16 mouse cellular contexts compared by ENCODE assay signal in the genomic region with DNA sequence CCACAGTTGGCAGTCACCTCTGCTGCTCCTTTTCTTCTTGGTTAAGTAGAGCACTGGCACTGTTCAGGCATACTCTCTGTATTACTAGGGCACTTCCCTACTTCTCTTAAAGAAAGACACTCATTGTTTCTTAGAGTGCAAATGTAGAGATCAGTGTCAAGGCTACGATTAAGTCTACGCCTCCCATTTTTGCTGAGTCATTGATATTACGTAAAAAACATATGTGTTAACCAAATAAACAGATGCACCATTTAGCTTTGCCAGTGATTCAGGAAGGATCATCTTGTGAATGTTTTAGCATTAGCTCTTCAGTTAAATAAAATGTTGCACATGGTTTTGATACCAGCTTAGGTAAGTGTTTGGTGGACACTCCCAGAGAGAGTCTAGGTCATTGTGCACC.
"Had no signal": no experiment of that assay in that cellular context is flagged by ENCODE, and none has a peak within 500 bp of the region (broad histone marks: within the 10 kb centered on the region; RNA-seq: fewer than 3 reads in every experiment).

No protein-coding gene starts in this region.

- H3K36me3 ChIP-seq: limb, embryonic 15.5 days; liver, embryonic 13.5 days; midbrain, embryonic 10.5 days; neural tube, embryonic 12.5 days; stomach, embryonic 15.5 days had no signal

- H3K27ac ChIP-seq: kidney, postnatal 0 days; limb, embryonic 15.5 days; liver, embryonic 13.5 days; midbrain, embryonic 10.5 days; neural tube, embryonic 12.5 days; stomach, embryonic 15.5 days had no signal

- H3K9ac ChIP-seq: limb, embryonic 15.5 days; liver, embryonic 13.5 days; neural tube, embryonic 12.5 days; stomach, embryonic 15.5 days had no signal

- H3K9me3 ChIP-seq: limb, embryonic 15.5 days; liver, embryonic 13.5 days; midbrain, embryonic 10.5 days; neural tube, embryonic 12.5 days; stomach, embryonic 15.5 days had no signal

- H3K27me3 ChIP-seq: limb, embryonic 15.5 days; liver, embryonic 13.5 days; neural tube, embryonic 12.5 days; stomach, embryonic 15.5 days had no signal

- H3K4me1 ChIP-seq: limb, embryonic 15.5 days; liver, embryonic 13.5 days; midbrain, embryonic 10.5 days; neural tube, embryonic 12.5 days; stomach, embryonic 15.5 days had no signal

- H3K4me2 ChIP-seq: limb, embryonic 15.5 days; liver, embryonic 13.5 days; neural tube, embryonic 12.5 days; stomach, embryonic 15.5 days had no signal

- DNase-seq: kidney, postnatal 36 days; layer of hippocampus, adult 9-11 months; layer of hippocampus, postnatal 36 days; liver, embryonic 13.5 days; lung, adult 18-20 months; midbrain, embryonic 14.5 days; retina, postnatal 1 day; right cerebral cortex, postnatal 4 days; spleen, adult 18-20 months; thymus, adult 2 months; thymus, postnatal 25 days had no signal

- H3K4me3 ChIP-seq: limb, embryonic 15.5 days; liver, embryonic 13.5 days; midbrain, embryonic 10.5 days; neural tube, embryonic 12.5 days; stomach, embryonic 15.5 days had no signal
